Mouse (Mus musculus): ENCODE data around the gene Gna13. TPM values are rescaled to one million over a fixed set of nuclear protein-coding genes. Genes with fewer than 3 reads are reported as not detected.

The Gna13 gene
- polyA plus RNA-seq, 1 experiment from 2014 or later, result 15.6 TPM

DNA sequence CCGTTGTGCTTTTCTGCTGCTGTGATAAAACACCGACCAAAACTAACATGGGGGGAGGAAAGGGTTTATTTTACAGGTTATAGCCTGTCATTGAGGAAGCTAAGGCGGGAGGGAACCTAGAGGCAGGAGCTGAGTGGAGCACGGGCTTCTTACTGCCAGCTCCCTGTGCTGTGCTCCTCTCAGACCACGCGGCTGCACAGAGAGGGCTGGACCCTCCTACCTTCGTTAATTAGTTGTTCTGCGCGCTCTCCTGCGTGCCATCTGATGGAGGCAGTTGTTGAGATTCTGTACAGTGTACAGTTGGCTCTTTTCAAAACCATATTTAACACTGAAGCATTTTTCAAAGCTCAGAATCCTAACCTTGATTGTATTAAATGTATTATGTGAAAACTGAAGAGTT lies 14.8 kb downstream of the Gna13 start:
- Histone ChIP-seq H3K27me3 (ENCODE audit: control insufficient read depth, insufficient read depth, low read depth, low read length) (no peaks in the 10 kb centered on the region), H3K27ac (ENCODE audit: low read length) (no peak overlapping the region), H3K4me3 (ENCODE audit: low read depth, low read length) (no peak overlapping the region), H3K4me1 (ENCODE audit: control insufficient read depth, low read depth, low read length) (peaks cover 39% of the 10 kb centered on the region), H3K9ac (ENCODE audit: low read depth, low read length) (no peak overlapping the region), H3K4me2 (ENCODE audit: low read depth, low read length) (no peak overlapping the region), H3K9me3 (replicated peaks; ENCODE audit: control insufficient read depth, low read length) (no peaks in the 10 kb centered on the region), H3K36me3 (ENCODE audit: control insufficient read depth, insufficient read depth) (no peaks in the 10 kb centered on the region)
- no peak for ATAC-seq (ENCODE audit: low read depth)
- WGBS (ENCODE audit: insufficient replicate concordance), result 40% methylated on average over 10 of the region's 10 CpGs

GRCm38 (mm10) chr11:109378051-109378450 lies 15.4 kb downstream of the Gna13 start:
- Histone ChIP-seq H3K27ac (ENCODE audit: low read length) (no peak overlapping the region), H3K9ac (ENCODE audit: low read depth, low read length) (no peak overlapping the region), H3K36me3 (ENCODE audit: control insufficient read depth, insufficient read depth) (no peaks in the 10 kb centered on the region), H3K4me3 (ENCODE audit: low read depth, low read length) (no peak overlapping the region), H3K4me1 (ENCODE audit: control insufficient read depth, low read depth, low read length) (peaks cover 44% of the 10 kb centered on the region), H3K27me3 (ENCODE audit: control insufficient read depth, insufficient read depth, low read depth, low read length) (no peaks in the 10 kb centered on the region), H3K4me2 (ENCODE audit: low read depth, low read length) (no peak overlapping the region), H3K9me3 (replicated peaks; ENCODE audit: control insufficient read depth, low read length) (no peaks in the 10 kb centered on the region)
- ATAC-seq (ENCODE audit: low read depth), result no peak
- WGBS (ENCODE audit: insufficient replicate concordance), result 52% methylated on average over 7 of the region's 7 CpGs

GRCm38 (mm10) chr11:109380662-109381061 lies 18.0 kb downstream of the Gna13 start:
- Histone ChIP-seq H3K4me3 (ENCODE audit: low read depth, low read length) (no peak overlapping the region), H3K9me3 (replicated peaks; ENCODE audit: control insufficient read depth, low read length) (no peaks in the 10 kb centered on the region), H3K27me3 (ENCODE audit: control insufficient read depth, insufficient read depth, low read depth, low read length) (no peaks in the 10 kb centered on the region), H3K4me1 (ENCODE audit: control insufficient read depth, low read depth, low read length) (peaks cover 37% of the 10 kb centered on the region), H3K4me2 (ENCODE audit: low read depth, low read length) (no peak overlapping the region), H3K9ac (ENCODE audit: low read depth, low read length) (no peak overlapping the region), H3K27ac (ENCODE audit: low read length) (no peak overlapping the region), H3K36me3 (ENCODE audit: control insufficient read depth, insufficient read depth) (no peaks in the 10 kb centered on the region)
- 46% methylated on average over 5 of the region's 5 CpGs for WGBS (ENCODE audit: insufficient replicate concordance)
- no peak for ATAC-seq (ENCODE audit: low read depth)

- Histone ChIP-seq H3K4me3 (ENCODE audit: low read depth, low read length) (no peak overlapping the region), H3K4me2 (ENCODE audit: low read depth, low read length) (no peak overlapping the region), H3K9me3 (replicated peaks; ENCODE audit: control insufficient read depth, low read length) (no peaks in the 10 kb centered on the region), H3K36me3 (ENCODE audit: control insufficient read depth, insufficient read depth) (no peaks in the 10 kb centered on the region), H3K4me1 (ENCODE audit: control insufficient read depth, low read depth, low read length) (peaks cover 9% of the 10 kb centered on the region), H3K9ac (ENCODE audit: low read depth, low read length) (no peak overlapping the region), H3K27me3 (ENCODE audit: control insufficient read depth, insufficient read depth, low read depth, low read length) (no peaks in the 10 kb centered on the region), H3K27ac (ENCODE audit: low read length) (no peak overlapping the region)
- WGBS (ENCODE audit: insufficient replicate concordance), result 81% methylated on average over 8 of the region's 8 CpGs
- no peak for ATAC-seq (ENCODE audit: low read depth)
Observed at GRCm38 (mm10) chr11:109385296-109385695, 22.7 kb downstream of the Gna13 start.

- H3K4me1 ChIP-seq (ENCODE audit: control insufficient read depth, low read depth, low read length), result no peaks in the 10 kb centered on the region; the same call in none of the 2 replicates
Observed at GRCm38 (mm10) chr11:109389046-109389445, 26.4 kb downstream of the Gna13 start.

GRCm38 (mm10) chr11:109391200-109391599 lies 28.6 kb downstream of the Gna13 start:
- Histone ChIP-seq H3K4me1 (ENCODE audit: control insufficient read depth, low read depth, low read length) (no peaks in the 10 kb centered on the region; the same call in none of the 2 replicates), H3K9ac (ENCODE audit: low read depth, low read length) (no peak overlapping the region), H3K4me2 (ENCODE audit: low read depth, low read length) (no peak overlapping the region), H3K36me3 (ENCODE audit: control insufficient read depth, insufficient read depth) (peaks cover 5% of the 10 kb centered on the region), H3K9me3 (replicated peaks; ENCODE audit: control insufficient read depth, low read length) (no peaks in the 10 kb centered on the region), H3K27me3 (ENCODE audit: control insufficient read depth, insufficient read depth, low read depth, low read length) (no peaks in the 10 kb centered on the region), H3K27ac (ENCODE audit: low read length) (no peak overlapping the region), H3K4me3 (ENCODE audit: low read depth, low read length) (no peak overlapping the region)
- WGBS (ENCODE audit: insufficient replicate concordance), result 85% methylated on average over 7 of the region's 7 CpGs
- ATAC-seq (ENCODE audit: low read depth), result no peak

More at GRCm38 (mm10) chr11:109389046-109389445, 26.4 kb downstream of the Gna13 start:
- H3K9ac ChIP-seq (ENCODE audit: low read depth, low read length), result no peak overlapping the region
- H3K36me3 ChIP-seq (ENCODE audit: control insufficient read depth, insufficient read depth), result no peaks in the 10 kb centered on the region
- no peaks in the 10 kb centered on the region for H3K27me3 ChIP-seq (ENCODE audit: control insufficient read depth, insufficient read depth, low read depth, low read length)
- H3K4me3 ChIP-seq (ENCODE audit: low read depth, low read length), result no peak overlapping the region
- 85% methylated on average over 5 of the region's 5 CpGs for WGBS (ENCODE audit: insufficient replicate concordance)
- no peaks in the 10 kb centered on the region for H3K9me3 ChIP-seq (replicated peaks; ENCODE audit: control insufficient read depth, low read length)
- H3K4me2 ChIP-seq (ENCODE audit: low read depth, low read length), result no peak overlapping the region
- ATAC-seq (ENCODE audit: low read depth), result no peak
- no peak overlapping the region for H3K27ac ChIP-seq (ENCODE audit: low read length)

DNA sequence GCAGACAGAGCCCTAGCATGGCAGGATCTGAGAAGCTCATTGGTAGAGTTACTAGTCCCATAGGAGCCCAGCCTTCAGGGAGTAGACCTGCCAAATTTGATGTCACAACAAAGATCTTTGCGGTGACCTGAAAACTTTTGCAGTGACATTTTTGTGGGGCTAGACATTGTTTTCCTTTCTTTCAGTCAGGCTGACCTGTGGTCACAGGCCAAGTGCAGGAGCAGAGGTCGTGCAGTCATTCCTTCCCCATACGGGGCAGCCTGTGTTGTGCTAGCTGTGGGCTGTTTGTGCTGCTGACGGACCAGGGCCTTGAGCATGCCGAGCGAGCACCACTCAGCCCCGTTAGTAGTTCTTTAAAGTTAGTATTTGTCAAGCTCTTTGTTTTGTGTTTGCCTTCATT lies 29.1 kb downstream of the Gna13 start:
- Histone ChIP-seq H3K27ac (ENCODE audit: low read length) (no peak overlapping the region; the same call in 1 of the 2 replicates), H3K9me3 (replicated peaks; ENCODE audit: control insufficient read depth, low read length) (no peaks in the 10 kb centered on the region), H3K36me3 (ENCODE audit: control insufficient read depth, insufficient read depth) (peaks cover 8% of the 10 kb centered on the region), H3K4me2 (ENCODE audit: low read depth, low read length) (no peak overlapping the region), H3K9ac (ENCODE audit: low read depth, low read length) (no peak overlapping the region), H3K4me1 (ENCODE audit: control insufficient read depth, low read depth, low read length) (no peaks in the 10 kb centered on the region; the same call in none of the 2 replicates), H3K27me3 (ENCODE audit: control insufficient read depth, insufficient read depth, low read depth, low read length) (no peaks in the 10 kb centered on the region), H3K4me3 (ENCODE audit: low read depth, low read length) (no peak overlapping the region)
- WGBS (ENCODE audit: insufficient replicate concordance), result 65% methylated on average over 7 of the region's 7 CpGs
- peak; percentile 73 for ATAC-seq (ENCODE audit: low read depth)

GRCm38 (mm10) chr11:109392601-109393000 lies 30.0 kb downstream of the Gna13 start:
- 83% methylated on average over 9 of the region's 9 CpGs for WGBS (ENCODE audit: insufficient replicate concordance)
- no peak overlapping the region for H3K4me3 ChIP-seq (ENCODE audit: low read depth, low read length)
- no peak overlapping the region for H3K27ac ChIP-seq (ENCODE audit: low read length)
- H3K4me2 ChIP-seq (ENCODE audit: low read depth, low read length), result no peak overlapping the region
- no peak for ATAC-seq (ENCODE audit: low read depth)
- H3K9me3 ChIP-seq (replicated peaks; ENCODE audit: control insufficient read depth, low read length), result no peaks in the 10 kb centered on the region
- H3K4me1 ChIP-seq (ENCODE audit: control insufficient read depth, low read depth, low read length), result no peaks in the 10 kb centered on the region; the same call in none of the 2 replicates
- H3K9ac ChIP-seq (ENCODE audit: low read depth, low read length), result no peak overlapping the region
- H3K36me3 ChIP-seq (ENCODE audit: control insufficient read depth, insufficient read depth), result peaks cover 8% of the 10 kb centered on the region
- H3K27me3 ChIP-seq (ENCODE audit: control insufficient read depth, insufficient read depth, low read depth, low read length), result no peaks in the 10 kb centered on the region

GRCm38 (mm10) chr11:109394758-109395157 lies 32.1 kb downstream of the Gna13 start:
- ATAC-seq (ENCODE audit: low read depth), result no peak
- no peak overlapping the region for H3K27ac ChIP-seq (ENCODE audit: low read length)
- H3K4me1 ChIP-seq (ENCODE audit: control insufficient read depth, low read depth, low read length), result no peaks in the 10 kb centered on the region
- no peak overlapping the region for H3K4me3 ChIP-seq (ENCODE audit: low read depth, low read length)
- WGBS (ENCODE audit: insufficient replicate concordance), result 84% methylated on average over 9 of the region's 9 CpGs
- no peaks in the 10 kb centered on the region for H3K9me3 ChIP-seq (replicated peaks; ENCODE audit: control insufficient read depth, low read length)
- H3K36me3 ChIP-seq (ENCODE audit: control insufficient read depth, insufficient read depth), result peaks cover 11% of the 10 kb centered on the region
- H3K27me3 ChIP-seq (ENCODE audit: control insufficient read depth, insufficient read depth, low read depth, low read length), result no peaks in the 10 kb centered on the region
- H3K9ac ChIP-seq (ENCODE audit: low read depth, low read length), result no peak overlapping the region
- no peak overlapping the region for H3K4me2 ChIP-seq (ENCODE audit: low read depth, low read length)
